Comparison of ENCODE assay signal across 8 mouse cellular contexts in the genomic region with DNA sequence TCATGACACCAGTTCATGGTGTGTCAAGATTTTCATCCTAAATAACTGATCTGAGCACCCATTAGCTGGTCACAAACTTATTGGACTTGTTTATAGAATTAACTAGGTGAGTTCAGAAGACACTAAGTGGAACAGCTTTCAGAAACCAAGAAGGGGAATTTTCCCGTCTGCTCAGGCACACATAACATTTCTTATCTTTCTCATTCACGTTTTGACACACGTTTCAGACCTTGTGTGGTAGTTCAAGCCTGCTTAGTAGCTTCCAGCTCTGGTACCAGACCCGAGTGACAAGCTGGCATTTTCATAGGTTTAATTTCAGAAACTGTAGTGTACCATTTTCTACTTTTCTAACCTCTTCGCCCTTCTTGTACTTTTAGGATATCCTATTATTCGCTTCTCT. TPM values are rescaled to one million over a fixed set of nuclear protein-coding genes. Genes with fewer than 3 reads are reported as not detected.
DNase-seq lines count a peak whose midpoint lies in the region; ATAC-seq lines count a peak whose summit lies in the region.

No protein-coding gene starts in this region.

- peak overlapping the region; percentile 60; the same call in 1 of the 2 replicates for H3K27ac ChIP-seq in embryonic facial prominence, embryonic 15.5 days (replicated peaks)
- H3K27ac ChIP-seq in limb, embryonic 10.5 days: peak overlapping the region; percentile 85

- no peak for ATAC-seq in megakaryocyte, adult 5-6 weeks (ENCODE audit: poor library complexity, severe bottlenecking)
- no peak for ATAC-seq in embryonic facial prominence, embryonic 15.5 days (ENCODE audit: insufficient number of reproducible peaks, low FRiP score, low TSS enrichment, low read depth)
- no peak for ATAC-seq in activated CD4-positive, CD25-positive, alpha-beta regulatory T cell, adult 4 months

- H3K4me1 ChIP-seq in megakaryocyte, embryonic 14.5 days: peaks cover 61% of the 10 kb centered on the region
- peaks cover 22% of the 10 kb centered on the region for H3K4me1 ChIP-seq in embryonic facial prominence, embryonic 15.5 days
- peaks cover 38% of the 10 kb centered on the region for H3K4me1 ChIP-seq in limb, embryonic 10.5 days

- no peaks in the 10 kb centered on the region for H3K36me3 ChIP-seq in megakaryocyte, embryonic 14.5 days (replicated peaks; ENCODE audit: low read length)
- H3K36me3 ChIP-seq in embryonic facial prominence, embryonic 15.5 days: no peaks in the 10 kb centered on the region
- no peaks in the 10 kb centered on the region for H3K36me3 ChIP-seq in limb, embryonic 10.5 days
- no peaks in the 10 kb centered on the region for H3K36me3 ChIP-seq in splenic B cell, adult 2 months (ENCODE audit: control insufficient read depth, insufficient read depth, low read length, poor library complexity, severe bottlenecking)

- H3K9ac ChIP-seq in embryonic facial prominence, embryonic 15.5 days: peak overlapping the region; percentile 42; the same call in 1 of the 2 replicates

- peak overlapping the region; percentile 61 for H3K4me2 ChIP-seq in embryonic facial prominence, embryonic 15.5 days (replicated peaks)

- H3K9me3 ChIP-seq in megakaryocyte, embryonic 14.5 days: no peaks in the 10 kb centered on the region
- no peaks in the 10 kb centered on the region for H3K9me3 ChIP-seq in embryonic facial prominence, embryonic 15.5 days (replicated peaks)
- H3K9me3 ChIP-seq in limb, embryonic 10.5 days (replicated peaks): no peaks in the 10 kb centered on the region

- H3K27me3 ChIP-seq in megakaryocyte, embryonic 14.5 days (replicated peaks): no peaks in the 10 kb centered on the region
- H3K27me3 ChIP-seq in embryonic facial prominence, embryonic 15.5 days: no peaks in the 10 kb centered on the region
- H3K27me3 ChIP-seq in limb, embryonic 10.5 days (ENCODE audit: low read depth, poor library complexity, severe bottlenecking): no peaks in the 10 kb centered on the region
- peaks cover 2% of the 10 kb centered on the region; the same call in 1 of the 2 replicates for H3K27me3 ChIP-seq in splenic B cell, adult 2 months (ENCODE audit: control insufficient read depth, insufficient read depth, low read length, poor library complexity, severe bottlenecking)

- peak overlapping the region; percentile 95 for H3K4me3 ChIP-seq in megakaryocyte, embryonic 14.5 days (replicated peaks)
- H3K4me3 ChIP-seq in embryonic facial prominence, embryonic 15.5 days (replicated peaks): peak overlapping the region; percentile 67
- peak overlapping the region; percentile 59 for H3K4me3 ChIP-seq in limb, embryonic 10.5 days

- DNase-seq in limb, embryonic 10.5 days (ENCODE audit: low spot score): no peak
- DNase-seq in splenic B cell, adult 2 months (ENCODE audit: low read depth, low spot score): peak; percentile 19
- DNase-seq in layer of hippocampus, postnatal 10 days (ENCODE audit: low spot score in 2 of 2): no peak
- DNase-seq in Muller cell, postnatal 12 days (ENCODE audit: inconsistent ontology term): no peak

- 17% methylated on average over 6 of the region's 6 CpGs for WGBS in embryonic facial prominence, embryonic 15.5 days
- WGBS in limb, embryonic 10.5 days: 32% methylated on average over 6 of the region's 6 CpGs

RNA-seq across cellular contexts. Expression of a gene that starts 0.6 kb away (rescaled TPM):
- 2.8 TPM in 1 of 2 replicates, not detected in the other for polyA plus RNA-seq in megakaryocyte, embryonic 14.5 days (2012; ENCODE audit: insufficient read depth, low replicate concordance)
- total RNA-seq in megakaryocyte, adult 5-6 weeks (2015): 2.4 and 4.1 TPM in 2 replicates
- 10.8 and 12.4 TPM in 2 replicates for total RNA-seq in megakaryocyte, adult 5-6 weeks (2017)
- polyA plus RNA-seq in embryonic facial prominence, embryonic 15.5 days (2015; fragmentation: Nextera tagmentation; extraction: Ambion mirVana): 42.4 and 49.5 TPM in 2 replicates
- polyA plus RNA-seq in limb, embryonic 10.5 days (2016; fragmentation: Nextera tagmentation; extraction: Ambion mirVana): 46.7 and 49.5 TPM in 2 replicates
- 10 to 100 TPM; 75.1 to 75.4 TPM for total RNA-seq in layer of hippocampus, postnatal 10 days (2021)
- polyA plus RNA-seq in activated CD4-positive, CD25-positive, alpha-beta regulatory T cell, adult 4 months (2017; shearing (Covaris generic)): 10 to 100 TPM; 16.7 to 19.1 TPM
